Mouse (Mus musculus) cerebellum, adult (tissue): ENCODE results near the gene Zfp112.
"Not testable (repeated sequence)": the region's sequence is repeated elsewhere in the genome, so short reads cannot be mapped to it uniquely, and the experiment has no call there.

ENCODE experiments used
- ATAC-seq: cut with Nextera tagmentation; 2 replicates; pipeline ENCODE4 v1.9.2; 2017; ENCODE audit warnings: mild to moderate bottlenecking, moderate library complexity, mixed read lengths; ENCODE audit not compliant: insufficient number of reproducible peaks, low FRiP score, low TSS enrichment

Gene Zfp112

GRCm38 (mm10) chr7:24112156-24112856 is at the start of gene Zfp112:
Gene Zfp112 (plus strand): TSS chr7:24112314.
- ATAC-seq: peak; percentile 99

GRCm38 (mm10) chr7:24074424-24074823 is 37.7 kb upstream of the Zfp112 start:
- ATAC-seq: not testable (repeated sequence)

GRCm38 (mm10) chr7:24081634-24082431 is 30.3 kb upstream of the Zfp112 start, which contains the start of gene Zfp180:
Gene Zfp180 (plus strand): TSS chr7:24081924.
- ATAC-seq: peak; percentile 98

GRCm38 (mm10) chr7:24082457-24083235 is 29.5 kb upstream of the Zfp112 start:
- ATAC-seq: no peak

- ATAC-seq: no peak
Observed at GRCm38 (mm10) chr7:24086871-24087270, 25.2 kb upstream of the Zfp112 start.

GRCm38 (mm10) chr7:24087485-24088125 is 24.5 kb upstream of the Zfp112 start:
- no peak for ATAC-seq

- ATAC-seq: no peak
Observed at GRCm38 (mm10) chr7:24104403-24104802, 7.7 kb upstream of the Zfp112 start.

GRCm38 (mm10) chr7:24105144-24105703 is 6.9 kb upstream of the Zfp112 start:
- no peak for ATAC-seq

- ATAC-seq: no peak
Observed at GRCm38 (mm10) chr7:24110839-24111238, 1.3 kb upstream of the Zfp112 start.

- ATAC-seq: no peak; the same call in 1 of the 2 replicates
Observed at GRCm38 (mm10) chr7:24111772-24112155, 350 bp upstream of the Zfp112 start.

- no peak; the same call in 1 of the 2 replicates for ATAC-seq
Observed at GRCm38 (mm10) chr7:24113001-24113400, 887 bp downstream of the Zfp112 start.

- ATAC-seq: no peak
Observed at GRCm38 (mm10) chr7:24116655-24117054, 4.5 kb downstream of the Zfp112 start.

- no peak for ATAC-seq
Observed at GRCm38 (mm10) chr7:24133425-24133995, 21.4 kb downstream of the Zfp112 start.

GRCm38 (mm10) chr7:24133996-24134828 is 22.1 kb downstream of the Zfp112 start, which contains the start of gene Zfp235:
Gene Zfp235 (plus strand): TSS chr7:24134169.
- ATAC-seq: peak; percentile 98

- ATAC-seq: no peak
Observed at GRCm38 (mm10) chr7:24142566-24142965, 30.5 kb downstream of the Zfp112 start.

GRCm38 (mm10) chr7:24153272-24153671 is 41.2 kb downstream of the Zfp112 start:
- ATAC-seq: no peak

- ATAC-seq: no peak
Observed at GRCm38 (mm10) chr7:24172191-24172590, 60.1 kb downstream of the Zfp112 start.

- peak; percentile 88 for ATAC-seq
Observed at GRCm38 (mm10) chr7:24174618-24175336, 62.7 kb downstream of the Zfp112 start, which contains the start of gene Zfp114. Gene Zfp114 (plus strand): TSS chr7:24175060.
